Mouse (Mus musculus) ES-CJ7 (cell line): ENCODE measurements around the gene Mettl18.

Source experiments
- DNase-seq: peaks from one replicate; pipeline ENCODE4 v3.0.0; 2011; ENCODE audit warnings: low read depth, low spot score

The Mettl18 gene

DNA sequence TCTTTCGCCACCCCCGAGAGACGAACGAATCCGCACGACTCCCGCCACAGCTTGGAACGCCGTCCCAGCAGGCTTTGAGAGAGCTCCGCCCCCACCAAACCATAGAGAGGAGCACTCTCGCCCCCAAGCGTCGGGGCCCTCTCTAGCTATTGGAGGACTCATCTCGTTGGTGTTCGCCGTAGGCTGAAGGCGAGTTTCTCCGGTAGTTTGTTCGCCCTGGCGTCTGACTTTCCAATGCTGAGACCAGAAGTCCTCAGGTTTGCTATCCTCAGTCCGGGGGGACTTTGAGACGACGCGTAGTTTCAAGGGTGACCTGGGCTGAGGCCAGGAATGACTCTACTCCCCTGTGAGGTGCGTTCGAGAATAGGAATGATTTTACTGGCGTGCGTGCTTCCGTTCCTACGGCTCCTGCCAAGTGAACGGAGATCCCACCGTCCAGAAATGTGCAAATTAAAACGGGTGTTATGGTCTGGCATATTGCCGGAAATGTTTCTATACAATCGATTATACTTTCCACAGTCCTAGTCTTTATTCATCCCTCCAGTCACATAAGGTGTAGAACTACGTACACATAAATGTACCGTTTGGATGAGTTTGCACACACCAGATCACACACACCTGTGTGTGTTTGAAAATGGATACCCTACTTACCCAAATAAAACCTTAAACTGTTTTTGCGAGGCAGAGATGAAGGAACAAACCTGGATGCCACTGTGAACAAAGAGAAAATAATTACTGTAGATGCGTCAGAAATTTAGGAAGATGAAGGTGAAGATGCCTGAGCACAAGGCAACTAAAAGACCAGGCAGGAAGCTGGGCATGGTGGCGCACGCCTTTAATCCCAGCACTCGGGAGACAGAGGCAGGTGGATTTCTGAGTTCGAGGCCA lies at the start of gene Mettl18, which contains the start of gene BC055324:
Gene Mettl18, plus strand, starts transcription at position 169 of the 888 bp plus-strand sequence.
Gene BC055324, minus strand, starts transcription at position 76 of the 888 bp plus-strand sequence.
- DNase-seq: peak; percentile 98

DNA sequence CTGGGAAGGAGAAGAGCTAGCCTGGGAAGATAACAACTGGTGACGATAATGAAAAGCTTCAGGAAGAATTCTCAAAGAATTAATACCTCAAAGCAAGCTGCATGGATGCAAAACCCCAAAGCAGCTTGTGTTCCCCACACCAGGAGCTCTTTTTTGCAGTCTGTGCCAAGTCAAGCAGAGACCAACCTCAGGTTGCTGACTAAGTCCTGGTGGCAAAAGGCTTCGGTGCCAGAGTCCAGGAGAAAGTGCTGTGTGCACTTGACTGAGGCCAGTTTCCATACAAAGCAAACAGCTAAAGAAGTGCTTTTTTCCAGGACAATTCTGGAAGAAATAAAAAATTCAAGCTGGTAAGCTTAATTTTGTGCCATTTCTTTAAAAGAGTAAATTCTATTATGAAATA lies 41.3 kb upstream of the Mettl18 start:
- DNase-seq: no peak

DNA sequence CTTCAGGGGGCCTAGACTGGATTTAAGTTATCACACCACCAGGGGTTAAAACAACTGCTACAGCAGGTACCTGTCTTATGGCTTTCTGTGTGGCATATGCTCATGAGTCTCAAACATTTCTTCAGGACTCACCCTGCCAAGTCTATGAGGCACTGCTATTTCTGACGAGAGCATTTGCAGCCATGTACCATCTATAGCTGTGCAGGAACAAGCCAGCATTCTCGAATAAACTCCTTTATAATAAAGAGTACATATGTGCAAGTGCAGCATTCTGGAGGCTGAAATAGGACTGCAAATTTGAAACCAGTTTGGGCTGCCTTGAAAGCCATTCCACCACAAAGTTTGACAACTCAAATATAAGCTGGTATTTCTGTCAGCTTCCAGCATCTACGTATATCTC lies 36.7 kb upstream of the Mettl18 start:
- no peak for DNase-seq

DNA sequence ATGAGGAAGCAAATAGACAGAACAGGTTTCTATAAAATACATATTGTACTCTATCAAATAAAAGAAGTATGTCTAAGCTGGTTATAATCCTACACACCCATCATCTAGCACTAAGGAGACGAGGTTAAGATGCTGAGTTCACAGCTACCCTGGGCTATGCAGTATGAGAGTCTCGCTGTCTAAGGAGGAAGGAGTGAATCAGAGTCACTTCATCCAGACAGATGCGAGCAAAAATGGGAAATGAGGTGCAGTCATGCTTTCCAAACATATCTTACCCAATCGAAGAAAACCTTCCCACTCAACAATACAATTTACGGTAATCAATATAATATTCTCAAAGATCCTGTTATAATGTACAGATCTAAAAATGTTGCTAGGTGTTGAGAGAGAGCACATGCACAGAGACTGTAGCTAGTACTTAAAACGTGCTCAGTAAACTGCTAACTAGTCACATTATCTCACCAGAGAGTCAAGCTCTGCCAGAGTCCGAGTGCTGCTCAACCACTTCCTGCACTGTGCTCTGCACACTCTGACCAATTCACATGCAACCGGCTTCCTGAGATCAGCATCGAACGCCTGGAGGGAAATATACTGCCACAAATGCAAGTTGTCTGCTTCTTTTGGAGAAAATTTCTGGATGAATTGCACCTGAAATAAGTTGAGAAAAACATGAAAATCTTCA lies 30.5 kb upstream of the Mettl18 start:
- no peak for DNase-seq

DNA sequence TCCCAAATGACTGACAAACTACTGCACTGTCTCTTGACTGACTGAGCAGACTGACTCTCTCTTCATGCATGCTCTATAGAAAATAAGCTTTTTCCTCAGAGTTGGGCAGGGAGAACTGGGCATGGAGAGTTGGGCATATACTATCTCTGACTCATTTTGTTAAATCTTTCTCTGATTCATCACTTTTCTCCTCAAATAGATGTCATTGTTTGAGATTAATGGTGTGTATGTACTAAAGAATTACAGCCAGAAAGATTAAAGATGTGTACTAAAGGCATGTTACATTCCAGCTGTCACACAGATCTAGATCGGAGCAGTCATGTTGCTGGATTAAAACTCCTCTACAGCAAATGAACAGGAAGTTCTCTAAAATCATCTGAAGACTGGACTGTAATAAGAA lies 20.2 kb upstream of the Mettl18 start:
- DNase-seq: no peak

DNA sequence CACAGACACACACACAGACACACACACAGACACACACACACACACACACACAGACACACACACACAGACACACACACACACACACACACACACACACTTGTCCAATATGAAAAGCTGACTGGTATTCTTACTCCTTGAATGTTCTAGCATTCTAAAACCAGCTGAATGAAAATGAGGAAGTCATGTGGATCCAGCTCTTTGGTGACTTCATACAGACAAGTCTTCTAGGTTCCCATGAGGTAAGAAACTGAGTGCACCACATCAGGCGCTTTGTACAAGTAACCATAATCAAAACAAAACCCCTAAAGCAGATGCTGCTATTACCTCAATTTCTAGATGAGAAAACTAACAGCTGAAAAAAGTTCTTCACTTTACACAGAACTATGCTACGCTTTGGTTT lies 19.6 kb upstream of the Mettl18 start:
- no peak for DNase-seq

DNA sequence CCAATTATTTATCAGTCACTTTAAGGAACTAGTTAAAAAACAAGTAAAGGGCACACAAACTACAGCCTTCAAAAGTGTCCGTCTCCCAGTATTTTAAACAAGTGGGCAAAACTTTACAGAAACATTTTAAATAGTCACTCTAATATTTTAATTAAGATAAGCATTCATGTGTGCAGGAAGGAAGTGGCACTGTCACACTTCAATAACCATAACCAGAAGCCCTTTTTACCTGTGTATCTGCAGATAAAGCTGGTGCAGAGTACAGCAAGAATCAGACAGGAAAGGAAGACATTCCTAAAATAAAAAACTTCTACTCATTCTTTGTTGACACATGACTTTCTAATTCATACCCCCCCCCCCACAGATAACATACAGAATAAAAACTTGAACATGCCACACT lies 18.2 kb upstream of the Mettl18 start:
- DNase-seq: no peak

DNA sequence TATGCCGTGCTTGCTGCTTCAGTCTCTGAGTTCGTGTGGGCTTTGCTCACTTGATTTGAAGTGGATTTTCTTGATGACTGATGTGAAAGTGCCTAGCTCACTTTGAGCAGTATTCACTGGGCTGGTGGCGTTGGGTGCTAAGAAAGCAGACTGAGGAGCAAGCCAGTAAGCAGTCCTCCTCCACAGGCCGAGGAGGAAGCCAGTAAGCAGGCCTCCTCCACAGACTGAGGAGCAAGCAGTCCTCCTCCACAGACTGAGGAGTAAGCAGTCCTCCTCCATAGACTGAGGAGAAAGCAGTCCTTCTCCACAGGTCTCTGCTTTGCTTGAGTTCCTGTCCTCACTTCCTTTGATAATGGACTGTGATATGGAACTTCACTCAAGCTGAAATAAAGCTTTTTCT lies 2.3 kb upstream of the Mettl18 start:
- no peak for DNase-seq

DNA sequence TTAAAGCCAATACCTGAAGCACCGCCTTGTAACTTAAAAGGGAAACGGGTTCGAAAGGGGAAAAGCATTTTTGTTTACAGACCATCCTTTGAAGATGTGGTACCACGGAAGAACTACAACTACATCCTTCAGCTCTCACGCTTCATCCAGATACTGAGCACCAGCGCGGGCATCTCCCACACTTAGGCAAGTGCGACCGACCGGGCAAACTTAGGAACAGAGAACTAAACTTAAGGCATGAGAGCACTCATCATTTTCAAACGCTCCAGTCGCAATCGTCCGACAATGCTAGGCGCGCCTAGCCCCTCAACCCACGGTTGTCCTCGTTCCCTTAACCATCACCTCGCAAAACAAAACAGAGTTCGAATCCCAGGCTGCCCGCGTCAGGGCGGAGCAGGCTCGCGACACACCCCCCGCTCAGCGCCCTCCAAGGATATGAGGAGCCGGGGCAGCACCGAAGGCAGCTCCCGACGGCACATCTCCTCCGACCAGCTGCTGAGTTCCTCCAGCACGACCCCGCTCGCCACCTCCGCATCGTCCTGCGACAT lies 442 bp upstream of the Mettl18 start:
- no peak for DNase-seq

DNA sequence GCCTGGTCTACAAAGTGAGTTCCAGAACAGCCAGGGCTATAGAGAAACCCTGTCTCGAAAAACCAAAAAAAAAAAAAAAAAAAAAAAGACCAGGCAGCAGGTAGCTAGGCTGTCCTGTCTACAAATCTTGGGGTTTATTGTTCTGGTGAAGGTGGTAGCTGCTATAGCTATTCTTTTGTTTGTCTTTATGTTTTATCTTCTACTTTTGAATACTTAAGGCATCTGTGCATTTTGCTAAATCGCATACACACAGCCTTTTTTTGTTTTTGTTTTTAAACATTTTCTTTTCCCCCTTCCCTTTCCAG lies 872 bp downstream of the Mettl18 start:
- no peak for DNase-seq

DNA sequence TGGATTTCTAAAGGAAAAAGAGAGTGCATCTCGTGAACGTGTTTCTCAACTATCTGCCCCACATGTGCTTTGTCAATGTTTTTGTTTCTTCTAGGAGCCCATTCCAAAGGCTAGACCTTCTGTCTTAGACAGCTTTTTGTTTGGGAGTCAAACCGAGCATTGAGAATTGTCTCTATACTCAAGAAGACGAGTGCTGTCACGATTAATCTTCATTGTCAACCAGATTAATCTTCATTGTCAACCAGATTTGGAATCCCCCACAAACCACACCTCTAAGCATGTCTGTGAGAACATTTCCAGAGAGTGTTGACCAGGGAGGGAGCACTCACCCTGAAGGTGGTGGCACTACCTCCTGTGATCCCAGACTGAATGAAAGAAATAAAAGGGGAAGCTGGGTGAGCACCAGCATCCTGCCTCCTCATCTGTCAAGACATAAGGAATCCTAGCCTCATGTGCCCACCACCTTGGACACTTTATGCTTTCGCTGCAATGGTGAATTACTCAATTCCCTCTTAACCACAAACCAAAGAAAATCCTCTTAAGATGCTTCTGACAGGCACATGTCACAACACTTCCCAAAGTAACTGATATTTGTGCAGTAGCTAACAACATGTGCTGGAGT lies 7.3 kb downstream of the Mettl18 start:
- DNase-seq: peak; percentile 71

DNA sequence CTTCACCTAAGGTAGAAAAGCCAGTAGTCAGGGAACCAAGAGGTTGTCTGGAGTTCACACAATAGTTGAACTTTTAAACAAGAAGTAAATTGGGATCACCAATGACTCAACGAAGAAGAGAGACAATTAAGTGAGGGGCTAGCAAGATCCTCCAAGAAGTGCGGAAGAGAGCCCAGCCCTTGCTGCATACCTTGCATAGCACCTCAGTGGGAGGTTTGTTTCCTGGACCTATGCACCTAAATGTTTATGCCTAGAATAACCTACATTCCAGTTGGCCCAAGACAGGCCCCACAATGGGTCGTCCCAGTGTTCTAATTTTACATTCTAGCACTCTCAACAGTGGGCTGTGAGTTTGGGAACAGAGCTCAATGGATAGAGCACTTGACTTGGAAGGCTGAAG lies 9.6 kb downstream of the Mettl18 start:
- peak; percentile 58 for DNase-seq

DNA sequence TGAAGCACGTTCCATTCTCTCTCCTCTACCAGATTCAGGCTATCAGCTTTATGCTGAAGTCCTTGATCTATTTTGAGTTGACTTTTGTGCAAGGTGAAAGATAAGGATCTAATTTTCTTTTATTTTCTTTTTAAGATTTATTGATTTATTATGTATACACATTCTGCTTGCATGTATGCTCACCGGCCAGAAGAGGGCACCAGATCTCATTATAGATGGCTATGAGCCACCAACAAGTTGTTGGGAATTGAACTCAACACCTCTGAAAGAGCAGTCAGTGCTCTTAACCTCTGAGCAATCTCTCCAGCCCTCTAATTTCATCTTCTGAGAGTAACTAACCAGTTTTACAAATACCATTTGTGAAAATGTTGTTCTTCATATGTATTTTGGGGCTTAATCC lies 14.5 kb downstream of the Mettl18 start:
- peak; percentile 66 for DNase-seq

DNA sequence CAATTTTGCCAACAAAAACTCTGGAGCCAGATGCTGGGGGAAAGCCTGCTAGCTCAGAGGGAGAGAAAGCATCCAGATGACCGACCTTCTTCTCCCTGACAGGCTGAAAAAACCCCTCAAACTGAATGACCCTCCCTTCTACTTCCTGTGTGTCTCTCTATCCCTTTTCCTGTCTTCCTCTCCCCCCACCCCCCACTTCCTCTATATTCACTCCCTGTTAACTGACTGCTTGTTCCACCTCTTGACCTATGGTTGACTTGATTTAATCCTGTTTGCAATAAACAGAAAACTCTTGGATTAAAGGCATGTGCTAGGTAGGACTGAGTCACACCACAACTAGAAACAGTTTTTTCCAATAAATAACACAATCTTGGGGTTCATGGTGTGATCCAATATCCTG lies 19.9 kb downstream of the Mettl18 start:
- no peak for DNase-seq

DNA sequence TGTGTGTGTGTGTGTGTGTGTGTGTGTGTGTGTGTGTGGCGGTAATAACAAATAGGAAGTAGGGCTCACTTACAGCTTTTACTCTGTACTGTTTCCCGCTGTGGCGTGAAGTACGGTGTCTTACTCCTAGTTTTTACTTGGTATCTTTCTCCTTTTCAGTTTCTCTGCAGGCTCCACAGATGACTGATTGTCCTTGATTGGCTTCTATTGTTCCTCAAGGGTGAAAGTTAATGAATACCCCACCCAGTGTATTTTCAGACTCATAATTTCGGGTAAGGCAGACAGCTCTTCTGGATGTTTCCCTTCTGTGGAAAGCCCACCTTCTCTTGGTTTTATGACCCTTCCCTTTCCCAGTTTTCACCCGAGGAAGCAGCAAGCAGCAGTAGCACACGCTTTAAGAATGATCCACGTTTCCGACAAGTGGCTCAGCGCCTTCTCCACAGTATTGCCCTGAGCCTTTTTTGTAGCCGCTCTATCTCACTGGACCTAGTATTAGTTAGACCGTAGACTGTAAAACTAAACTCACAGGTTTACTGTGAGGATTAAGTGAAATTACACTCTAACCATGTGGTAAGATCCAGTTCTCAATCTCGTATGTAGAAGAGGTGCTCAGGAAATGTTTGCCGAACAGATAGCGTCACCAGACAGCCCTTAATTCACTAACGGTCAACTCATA lies 23.7 kb downstream of the Mettl18 start:
- peak; percentile 80 for DNase-seq

DNA sequence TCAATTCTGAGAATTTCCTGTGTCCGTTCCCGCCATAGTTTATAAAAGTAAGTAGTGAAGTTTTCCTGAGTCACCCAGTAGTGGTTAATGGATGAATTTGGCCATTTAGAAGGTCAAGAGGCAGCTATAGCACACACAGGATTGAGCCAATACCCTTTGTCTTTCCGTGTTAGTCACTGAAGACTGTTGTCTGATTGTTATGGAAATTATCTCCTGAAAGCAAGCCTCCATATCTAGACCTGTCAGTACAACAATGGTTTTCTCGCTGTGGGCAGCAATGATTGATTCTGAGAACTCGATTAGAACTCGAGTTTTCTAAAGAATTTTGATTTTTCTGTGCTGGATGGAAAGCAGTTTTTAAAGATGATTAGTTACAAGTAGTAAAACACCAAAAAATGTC lies 25.1 kb downstream of the Mettl18 start:
- DNase-seq: peak; percentile 85

DNA sequence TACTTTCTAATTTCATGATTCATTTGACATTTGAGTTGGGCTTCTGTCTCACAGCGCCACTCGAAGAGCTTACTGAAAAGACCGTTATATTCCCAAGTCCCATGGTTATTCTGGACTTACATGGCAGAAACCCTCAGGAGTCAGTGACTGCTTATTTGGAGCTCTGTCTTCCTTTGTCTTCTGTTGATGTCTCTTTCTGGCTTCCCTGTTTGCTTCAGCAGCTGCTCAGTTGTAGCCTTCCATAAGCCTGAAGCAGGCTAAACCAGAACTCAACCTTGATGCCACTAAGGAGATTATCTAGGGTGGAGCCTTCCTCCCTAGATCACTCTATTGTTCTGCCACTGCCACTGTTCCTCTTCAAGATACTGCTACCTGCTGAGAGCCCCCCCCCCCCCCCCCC lies 26.1 kb downstream of the Mettl18 start:
- peak; percentile 81 for DNase-seq

DNA sequence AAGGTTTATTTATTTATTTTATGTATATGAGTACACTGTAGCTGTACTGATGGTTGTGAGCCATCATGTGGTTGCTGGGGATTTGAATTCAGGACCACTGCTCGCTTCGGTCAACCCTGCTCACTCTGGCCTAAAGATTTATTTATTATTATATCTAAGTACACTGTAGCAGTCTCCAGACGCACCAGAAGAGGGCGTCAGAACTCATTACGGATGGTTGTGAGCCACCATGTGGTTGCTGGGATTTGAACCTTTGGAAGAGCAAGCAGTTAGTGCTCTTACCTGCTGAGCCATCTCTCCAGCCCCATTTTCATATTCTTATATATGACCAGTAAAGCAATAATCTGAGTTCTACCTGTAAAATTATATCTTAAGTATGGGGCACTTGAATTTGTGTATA lies 27.4 kb downstream of the Mettl18 start:
- peak; percentile 57 for DNase-seq

DNA sequence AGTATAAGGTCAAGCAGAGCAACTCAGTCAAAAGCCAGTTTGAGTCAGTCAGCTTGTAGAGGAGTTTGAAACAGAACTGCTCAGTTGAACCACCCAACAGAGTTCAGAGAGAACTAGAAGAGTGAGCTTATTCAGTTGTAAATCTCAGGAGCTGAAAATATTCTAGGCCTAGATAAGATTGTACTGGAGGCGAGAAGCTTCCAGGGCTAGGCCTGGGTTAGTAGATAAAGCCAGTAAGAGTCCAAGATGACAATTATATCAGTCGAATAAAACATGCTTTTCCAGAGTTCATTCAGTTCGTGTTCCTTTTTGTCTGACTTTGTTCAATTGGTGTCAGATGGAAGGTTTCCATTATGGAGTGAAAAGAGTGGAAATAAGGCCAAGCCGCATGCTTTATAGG lies 31.0 kb downstream of the Mettl18 start:
- no peak for DNase-seq

DNA sequence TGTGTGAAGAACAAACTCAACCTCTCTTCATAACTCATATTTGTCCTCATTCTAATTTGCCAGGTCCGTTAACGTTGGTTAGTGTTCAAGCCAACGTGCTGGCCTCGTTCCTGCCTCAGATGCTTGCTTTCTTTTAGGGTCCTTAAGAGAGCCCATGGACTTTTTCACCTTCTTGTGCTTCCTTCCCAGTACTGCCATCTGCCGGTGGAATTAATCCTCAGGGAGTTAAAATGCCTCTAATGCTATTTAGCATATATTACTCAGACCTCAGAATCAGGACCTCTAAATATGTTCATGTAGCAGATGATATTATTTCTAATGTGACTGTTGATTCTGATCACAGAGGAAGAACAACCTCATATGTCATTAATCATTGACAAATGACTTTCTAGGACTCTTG lies 32.7 kb downstream of the Mettl18 start:
- DNase-seq: peak; percentile 67

DNA sequence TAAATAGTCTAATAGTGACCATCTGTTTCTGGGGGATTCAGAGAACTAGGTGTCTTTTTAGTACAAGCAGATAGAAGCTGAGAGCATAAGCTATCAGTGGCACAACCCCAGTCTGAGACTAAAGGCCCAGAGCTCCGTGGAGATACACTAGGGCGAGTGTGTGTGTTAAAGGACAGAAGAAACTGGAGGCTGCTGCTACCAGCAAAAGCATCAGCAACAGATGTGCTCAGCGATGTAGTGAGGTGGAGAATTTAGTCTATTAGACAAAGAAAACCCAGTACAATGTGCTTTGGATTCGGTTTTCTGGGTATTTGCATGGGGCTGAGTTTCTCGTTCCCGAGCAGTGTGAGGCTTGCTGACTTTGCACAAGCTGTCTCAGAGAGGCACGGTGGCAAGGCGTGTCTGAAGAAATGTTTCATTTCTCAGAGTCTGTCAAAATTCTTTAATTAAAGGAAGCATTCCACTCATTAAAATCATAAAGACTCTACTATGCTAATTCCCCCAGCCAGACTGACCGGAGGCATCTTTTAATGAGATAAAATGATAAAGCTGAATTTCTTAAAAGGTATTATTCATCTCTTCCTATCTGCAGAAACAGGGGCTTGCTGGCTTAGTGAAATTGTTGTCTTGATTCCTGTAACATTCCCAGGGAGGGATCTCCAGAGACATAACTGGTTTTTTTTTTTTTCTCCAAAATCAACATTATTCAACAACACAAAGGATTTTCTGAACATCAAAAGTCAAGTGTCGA lies 45.9 kb downstream of the Mettl18 start:
- DNase-seq: no peak
